Mouse (Mus musculus) spleen, adult 10 weeks (tissue): Measurements from ENCODE around the gene Majin. TPM values are rescaled to one million over a fixed set of nuclear protein-coding genes. Genes with fewer than 3 reads are reported as not detected.

Experiments
- polyA plus RNA-seq: library from polyadenylated mRNA; stranded (reverse); fragments of 350-450 nt; fragmentation: Illumina TruSeq; extraction: RNeasy Lipid Tissue Mini Kit (QIAGEN cat#74804); gene quantifications from one replicate; pipeline ENCODE4 v1.2.3, GENCODE M21; 2015; ENCODE audit warnings: low replicate concordance; ENCODE audit not compliant: insufficient read depth

The Majin gene
- not detected for polyA plus RNA-seq

GRCm38 (mm10) chr19:6184131-6184530 is at the start of gene Majin:
Majin (plus strand) TSS chr19:6184388.

GRCm38 (mm10) chr19:6140678-6141393 is 43.4 kb upstream of the Majin start, which contains the start of gene Batf2:
Batf2 (plus strand) TSS chr19:6140983.

GRCm38 (mm10) chr19:6141394-6141749 is 42.8 kb upstream of the Majin start, which contains the start of gene Arl2:
Arl2 (minus strand) TSS chr19:6141548.

GRCm38 (mm10) chr19:6226135-6226534 is 41.9 kb downstream of the Majin start, which contains the start of gene Gpha2:
Gpha2 (plus strand) TSS chr19:6226380.

GRCm38 (mm10) chr19:6235084-6236052 is 51.2 kb downstream of the Majin start, which contains the start of gene Ppp2r5b:
Ppp2r5b (minus strand) TSS chr19:6235872.

GRCm38 (mm10) chr19:6241274-6242107 is 57.3 kb downstream of the Majin start, which contains the start of gene Atg2a:
Atg2a (plus strand) TSS chr19:6241668.

Other genes starting within 250 kb of the Majin start
- 30.6 TPM for gene Pola2, start 220.2 kb upstream of the Majin start, polyA plus RNA-seq
- gene Slc22a20, start 198.2 kb upstream of the Majin start, polyA plus RNA-seq, result not detected
- gene Capn1, start 168.5 kb upstream of the Majin start, polyA plus RNA-seq, result 28.9 TPM
- 42.1 TPM for gene Syvn1, start 137.8 kb upstream of the Majin start, polyA plus RNA-seq
- 48.0 TPM for gene Mrpl49, start 126.6 kb upstream of the Majin start, polyA plus RNA-seq
- 1,233 TPM for gene Fau, start 126.5 kb upstream of the Majin start, polyA plus RNA-seq
- 0.99 TPM for gene Znhit2, start 123.2 kb upstream of the Majin start, polyA plus RNA-seq
- gene Tm7sf2, start 116.0 kb upstream of the Majin start, polyA plus RNA-seq, result 8.7 TPM
- 47.4 TPM for gene Vps51, start 107.2 kb upstream of the Majin start, polyA plus RNA-seq
- gene Tmem262, start 104.4 kb upstream of the Majin start, polyA plus RNA-seq, result not detected
- not detected for gene Gm28374, start 102.1 kb upstream of the Majin start, polyA plus RNA-seq
- 12.9 TPM for gene Zfpl1, start 99.4 kb upstream of the Majin start, polyA plus RNA-seq
- gene Cdca5, start 99.4 kb upstream of the Majin start, polyA plus RNA-seq, result 8.2 TPM
- gene AC131692.1, start 90.0 kb upstream of the Majin start, polyA plus RNA-seq, result 0.47 TPM
- gene Naaladl1, start 78.6 kb upstream of the Majin start, polyA plus RNA-seq, result not detected
- 4.3 TPM for gene Sac3d1, start 65.7 kb upstream of the Majin start, polyA plus RNA-seq
- 16.4 TPM for gene Snx15, start 56.1 kb upstream of the Majin start, polyA plus RNA-seq
- 1.8 TPM for gene Batf2, start 43.4 kb upstream of the Majin start, polyA plus RNA-seq
- gene Arl2, start 42.8 kb upstream of the Majin start, polyA plus RNA-seq, result 11.0 TPM
- not detected for gene Gpha2, start 42.0 kb downstream of the Majin start, polyA plus RNA-seq
- 11.9 TPM for gene Ppp2r5b, start 51.5 kb downstream of the Majin start, polyA plus RNA-seq
- 6.0 TPM for gene Atg2a, start 57.3 kb downstream of the Majin start, polyA plus RNA-seq
- 36.3 TPM for gene Ehd1, start 92.3 kb downstream of the Majin start, polyA plus RNA-seq
- gene Cdc42bpg, start 122.1 kb downstream of the Majin start, polyA plus RNA-seq, result 2.1 TPM
- 15.5 TPM for gene Men1, start 150.6 kb downstream of the Majin start, polyA plus RNA-seq
- 230 TPM for gene Map4k2, start 156.7 kb downstream of the Majin start, polyA plus RNA-seq
- gene Sf1, start 179.3 kb downstream of the Majin start, polyA plus RNA-seq, result 447 TPM
- gene Pygm, start 200.0 kb downstream of the Majin start, polyA plus RNA-seq, result 7.7 TPM
- gene Rasgrp2, start 215.0 kb downstream of the Majin start, polyA plus RNA-seq, result 258 TPM
- 0.57 TPM for gene Nrxn2, start 234.3 kb downstream of the Majin start, polyA plus RNA-seq